Mouse (Mus musculus) kidney, embryonic 16.5 days (tissue): Measurements from ENCODE around the gene Mthfd2l. TPM values are rescaled to one million over a fixed set of nuclear protein-coding genes. Genes with fewer than 3 reads are reported as not detected.
A peak's percentile ranks its signal among the peaks of the same experiment; 100 is the strongest.

Experiments
- ATAC-seq: fragments of 200-750 bp; cut with Nextera tagmentation; 2 replicates; pipeline ENCODE4 v1.8.0; 2017; ENCODE audit warnings: moderate TSS enrichment; ENCODE audit not compliant: low FRiP score, low TSS enrichment
- H3K27ac ChIP-seq: fragments of 300-500 bp; sonication (generic); 2 replicates; pipeline ENCODE4 v1.5.1; 2014; ENCODE audit warnings: low read length
- H3K27me3 ChIP-seq: fragments of 300-500 bp; sonication (generic); 2 replicates; pipeline ENCODE4 v1.6.1; 2014; ENCODE audit warnings: low read length, control low read depth, mixed read lengths; ENCODE audit not compliant: insufficient read depth
- H3K36me3 ChIP-seq: fragments of 300-500 bp; sonication (generic); 2 replicates; pipeline ENCODE4 v1.6.1; 2014; ENCODE audit warnings: low read length, control low read depth, mixed read lengths; ENCODE audit not compliant: insufficient read depth
- H3K4me1 ChIP-seq: fragments of 300-500 bp; sonication (generic); 2 replicates; pipeline ENCODE4 v1.6.1; 2014; ENCODE audit warnings: low read length, control low read depth, mixed read lengths; ENCODE audit not compliant: insufficient read depth
- H3K4me2 ChIP-seq: fragments of 300-500 bp; sonication (generic); replicated peaks from 2 replicates; pipeline ENCODE4 v1.6.1; 2014; ENCODE audit warnings: low read depth, low read length
- H3K4me3 ChIP-seq: fragments of 300-500 bp; sonication (generic); 2 replicates; pipeline ENCODE4 v1.5.1; 2014; ENCODE audit warnings: mild to moderate bottlenecking, low read length
- H3K9ac ChIP-seq: fragments of 300-500 bp; sonication (generic); replicated peaks from 2 replicates; pipeline ENCODE4 v1.6.1; 2014; ENCODE audit warnings: low read length
- H3K9me3 ChIP-seq: fragments of 300-500 bp; sonication (generic); 2 replicates; pipeline ENCODE4 v1.6.1; 2016; ENCODE audit warnings: low read length, control low read depth
- WGBS: fragments of 180-500 bp; shearing (Covaris S2); extraction: QIAGEN DNeasy Blood & Tissue Kit; methylation state at CpG from one replicate; pipeline ENCODE4 v1.1.7; 2014; 5-methylcytosine and 5-hydroxymethylcytosine counted together
- polyA plus RNA-seq: library from polyadenylated mRNA; unstranded; fragments of >200 nt; fragmentation: Nextera tagmentation; extraction: Ambion mirVana; gene quantifications from 2 replicates; pipeline ENCODE4 v1.2.1, GENCODE M21; 2015

The Mthfd2l gene
- polyA plus RNA-seq: 40.0 and 41.5 TPM in 2 replicates

- H3K27ac ChIP-seq: peak within 1 kb of the TSS; percentile 98
- no peaks in the 10 kb centered on the region for H3K9me3 ChIP-seq
- peak within 1 kb of the TSS; percentile 60 for H3K4me2 ChIP-seq
- peaks cover 14% of the 10 kb centered on the region for H3K4me1 ChIP-seq
- WGBS: under 1% methylated on average over 63 of the region's 79 CpGs
- H3K27me3 ChIP-seq: no peaks in the 10 kb centered on the region
- peak within 1 kb of the TSS; percentile 97 for H3K9ac ChIP-seq
- H3K36me3 ChIP-seq: peaks cover 13% of the 10 kb centered on the region
- peak; percentile 99 for ATAC-seq
- H3K4me3 ChIP-seq: peak within 1 kb of the TSS; percentile 73
These were observed at the start of gene Mthfd2l for GRCm38 (mm10) chr5:90930971-90931851. Gene Mthfd2l (plus strand): TSS chr5:90931117.

- Histone ChIP-seq H3K4me2 (no peak overlapping the region), H3K27ac (no peak overlapping the region), H3K9ac (no peak overlapping the region), H3K36me3 (no peaks in the 10 kb centered on the region), H3K4me1 (peaks cover 13% of the 10 kb centered on the region; the same call in 1 of the 2 replicates), H3K9me3 (no peaks in the 10 kb centered on the region), H3K4me3 (no peak overlapping the region), H3K27me3 (no peaks in the 10 kb centered on the region)
- 87% methylated on average over 5 of the region's 5 CpGs for WGBS
- no peak for ATAC-seq
These were observed 49.2 kb upstream of the Mthfd2l start for GRCm38 (mm10) chr5:90881682-90882081.

- no peak for ATAC-seq
- no peaks in the 10 kb centered on the region for H3K9me3 ChIP-seq
- no peaks in the 10 kb centered on the region for H3K27me3 ChIP-seq
- H3K9ac ChIP-seq: no peak overlapping the region
- H3K36me3 ChIP-seq: no peaks in the 10 kb centered on the region
- no peak overlapping the region for H3K27ac ChIP-seq
- WGBS: 88% methylated on average over 5 of the region's 5 CpGs
- H3K4me3 ChIP-seq: no peak overlapping the region
- no peak overlapping the region for H3K4me2 ChIP-seq
- H3K4me1 ChIP-seq: peaks cover 13% of the 10 kb centered on the region; the same call in 1 of the 2 replicates
These were observed 48.8 kb upstream of the Mthfd2l start for GRCm38 (mm10) chr5:90882146-90882545.

GRCm38 (mm10) chr5:90884628-90885242, 46.2 kb upstream of the Mthfd2l start:
- no peak overlapping the region; the same call in 1 of the 2 replicates for H3K27ac ChIP-seq
- H3K4me3 ChIP-seq: no peak overlapping the region
- ATAC-seq: no peak
- H3K4me2 ChIP-seq: no peak overlapping the region
- 49% methylated on average over 2 of the region's 2 CpGs for WGBS
- H3K36me3 ChIP-seq: no peaks in the 10 kb centered on the region
- H3K9me3 ChIP-seq: no peaks in the 10 kb centered on the region
- no peak overlapping the region for H3K9ac ChIP-seq
- H3K27me3 ChIP-seq: no peaks in the 10 kb centered on the region
- H3K4me1 ChIP-seq: peaks cover 13% of the 10 kb centered on the region; the same call in 1 of the 2 replicates

- Histone ChIP-seq H3K36me3 (no peaks in the 10 kb centered on the region), H3K9me3 (no peaks in the 10 kb centered on the region), H3K4me2 (no peak overlapping the region), H3K27ac (no peak overlapping the region), H3K4me3 (no peak overlapping the region), H3K4me1 (peaks cover 12% of the 10 kb centered on the region; the same call in 1 of the 2 replicates), H3K9ac (no peak overlapping the region), H3K27me3 (no peaks in the 10 kb centered on the region)
- no peak for ATAC-seq
- 75% methylated on average over 5 of the region's 5 CpGs for WGBS
These were observed 42.3 kb upstream of the Mthfd2l start for GRCm38 (mm10) chr5:90888661-90889060.

GRCm38 (mm10) chr5:90890519-90891463, 40.1 kb upstream of the Mthfd2l start, which contains the start of gene Cxcl1:
Gene Cxcl1 (plus strand): TSS chr5:90891241.
- peaks cover 6% of the 10 kb centered on the region; the same call in 1 of the 2 replicates for H3K4me1 ChIP-seq
- WGBS: 4% methylated on average over 30 of the region's 30 CpGs
- H3K36me3 ChIP-seq: no peaks in the 10 kb centered on the region
- H3K4me3 ChIP-seq: peak within 1 kb of the TSS; percentile 54
- H3K27me3 ChIP-seq: no peaks in the 10 kb centered on the region
- no peaks in the 10 kb centered on the region for H3K9me3 ChIP-seq
- ATAC-seq: peak; percentile 89
- peak within 1 kb of the TSS; percentile 77 for H3K4me2 ChIP-seq
- H3K9ac ChIP-seq: peak within 1 kb of the TSS; percentile 69
- H3K27ac ChIP-seq: peak within 1 kb of the TSS; percentile 12; the same call in 1 of the 2 replicates

GRCm38 (mm10) chr5:90891464-90891813, 39.5 kb upstream of the Mthfd2l start:
- H3K9me3 ChIP-seq: no peaks in the 10 kb centered on the region
- ATAC-seq: no peak; the same call in 1 of the 2 replicates
- peak overlapping the region; percentile 69 for H3K9ac ChIP-seq
- no peaks in the 10 kb centered on the region for H3K36me3 ChIP-seq
- WGBS: 17% methylated on average over 10 of the region's 10 CpGs
- peak overlapping the region; percentile 77 for H3K4me2 ChIP-seq
- H3K27ac ChIP-seq: peak overlapping the region; percentile 12; the same call in 1 of the 2 replicates
- H3K4me1 ChIP-seq: peaks cover 6% of the 10 kb centered on the region; the same call in 1 of the 2 replicates
- H3K27me3 ChIP-seq: no peaks in the 10 kb centered on the region
- peak overlapping the region; percentile 54 for H3K4me3 ChIP-seq

- Histone ChIP-seq H3K4me3 (no peak overlapping the region), H3K27me3 (no peaks in the 10 kb centered on the region), H3K4me2 (no peak overlapping the region), H3K9ac (no peak overlapping the region), H3K27ac (no peak overlapping the region), H3K9me3 (no peaks in the 10 kb centered on the region), H3K4me1 (peaks cover 6% of the 10 kb centered on the region; the same call in 1 of the 2 replicates), H3K36me3 (no peaks in the 10 kb centered on the region)
- no peak for ATAC-seq
- 70% methylated on average over 8 of the region's 8 CpGs for WGBS
These were observed 36.7 kb upstream of the Mthfd2l start for GRCm38 (mm10) chr5:90894231-90894630.

GRCm38 (mm10) chr5:90897429-90897828, 33.5 kb upstream of the Mthfd2l start:
- Histone ChIP-seq H3K27ac (no peak overlapping the region), H3K4me1 (no peaks in the 10 kb centered on the region), H3K36me3 (no peaks in the 10 kb centered on the region), H3K9ac (no peak overlapping the region), H3K4me3 (no peak overlapping the region), H3K4me2 (no peak overlapping the region), H3K27me3 (no peaks in the 10 kb centered on the region), H3K9me3 (no peaks in the 10 kb centered on the region)
- WGBS: 77% methylated on average over 3 of the region's 3 CpGs
- no peak for ATAC-seq
